8 mouse cellular contexts compared by ENCODE assay signal in genomic region chr3:96277428-96277799, GRCm38 (mm10). TPM values are rescaled to one million over a fixed set of nuclear protein-coding genes. Genes with fewer than 3 reads are reported as not detected.
A peak's percentile ranks its signal among the peaks of the same experiment; 100 is the strongest.
DNase-seq lines count a peak whose midpoint lies in the region; ATAC-seq lines count a peak whose summit lies in the region.

No protein-coding gene starts in this region.

- H3K9me3 ChIP-seq in forebrain, embryonic 15.5 days = no peaks in the 10 kb centered on the region
- no peaks in the 10 kb centered on the region for H3K9me3 ChIP-seq in midbrain, embryonic 10.5 days (replicated peaks)

- 0 out of 2 replicates have a peak, but pooled peaks cover 3% of the 10 kb centered on the region for H3K27me3 ChIP-seq in forebrain, embryonic 15.5 days
- H3K27me3 ChIP-seq in midbrain, embryonic 10.5 days (ENCODE audit: low read depth, poor library complexity, severe bottlenecking) = peaks cover 32% of the 10 kb centered on the region

- H3K36me3 ChIP-seq in forebrain, embryonic 15.5 days = no peaks in the 10 kb centered on the region
- no peaks in the 10 kb centered on the region for H3K36me3 ChIP-seq in midbrain, embryonic 10.5 days

- peak overlapping the region; percentile 58 for H3K9ac ChIP-seq in forebrain, embryonic 15.5 days (replicated peaks)

- peak overlapping the region; percentile 53 for H3K4me3 ChIP-seq in forebrain, embryonic 15.5 days
- peak overlapping the region; percentile 60 for H3K4me3 ChIP-seq in midbrain, embryonic 10.5 days

- H3K4me1 ChIP-seq in forebrain, embryonic 15.5 days = peaks cover 8% of the 10 kb centered on the region
- H3K4me1 ChIP-seq in midbrain, embryonic 10.5 days = peaks cover 16% of the 10 kb centered on the region

- DNase-seq in left cerebral cortex, adult 18-20 months (ENCODE audit: low spot score in 2 of 2) = peak; percentile 47 to 60
- DNase-seq in left cerebral cortex, adult 11 months (ENCODE audit: low spot score) = no peak
- peak; percentile 45 for DNase-seq in adipocyte (ENCODE audit: low spot score)
- DNase-seq in left cerebral cortex, postnatal 14 days (ENCODE audit: low spot score in 2 of 2) = peak; percentile 43 to 71
- DNase-seq in midbrain, embryonic 10.5 days (ENCODE audit: low spot score) = no peak
- DNase-seq in spleen, postnatal 36 days (ENCODE audit: low spot score in 2 of 2) = peak; percentile 68 to 76
- DNase-seq in gastrocnemius, adult 18-20 months (ENCODE audit: low spot score) = no peak

- H3K4me2 ChIP-seq in forebrain, embryonic 15.5 days (replicated peaks) = peak overlapping the region; percentile 58

- WGBS in forebrain, embryonic 15.5 days = 14% methylated on average over 8 of the region's 8 CpGs
- WGBS in midbrain, embryonic 10.5 days = 13% methylated on average over 8 of the region's 8 CpGs

- no peak for ATAC-seq in forebrain, embryonic 15.5 days (replicated peaks)

- peak overlapping the region; percentile 94; the same call in 1 of the 2 replicates for H3K27ac ChIP-seq in forebrain, embryonic 15.5 days (replicated peaks)
- peak overlapping the region; percentile 90 for H3K27ac ChIP-seq in midbrain, embryonic 10.5 days (replicated peaks)

- intact Hi-C loops in left cerebral cortex, postnatal 14 days (cut with DNase I) = loop anchor here (5.0 kb wide), 1 partner anchor 225 kb away; no protein-coding TSS in a partner anchor

RNA-seq across cellular contexts. Expression of gene Hist2h2bb, which starts 7.9 kb away (rescaled TPM):
- 100 to 1,000 TPM; 210 to 215 TPM for total RNA-seq in left cerebral cortex, adult 18-20 months (2021)
- polyA plus RNA-seq in forebrain, embryonic 15.5 days (2015; fragmentation: Nextera tagmentation; extraction: Ambion mirVana) = 7.1 and 9.9 TPM in 2 replicates
- 100 to 1,000 TPM; 127 to 148 TPM for total RNA-seq in left cerebral cortex, postnatal 14 days (2021)
- 9.5 and 10.3 TPM in 2 replicates for polyA plus RNA-seq in midbrain, embryonic 10.5 days (2016; fragmentation: Nextera tagmentation; extraction: Ambion mirVana)
- 10 to 100 TPM; 15.3 to 27.5 TPM for total RNA-seq in gastrocnemius, adult 18-20 months (2021)

RNA-seq across cellular contexts. Expression of gene Hist2h3b, which starts 9.0 kb away (rescaled TPM):
- 10 to 100 TPM; 51.9 to 52.0 TPM for total RNA-seq in left cerebral cortex, adult 18-20 months (2021)
- 42.5 and 47.6 TPM in 2 replicates for polyA plus RNA-seq in forebrain, embryonic 15.5 days (2015; fragmentation: Nextera tagmentation; extraction: Ambion mirVana)
- total RNA-seq in left cerebral cortex, postnatal 14 days (2021) = 10 to 100 TPM; 56.6 to 91.2 TPM
- 49.5 and 57.2 TPM in 2 replicates for polyA plus RNA-seq in midbrain, embryonic 10.5 days (2016; fragmentation: Nextera tagmentation; extraction: Ambion mirVana)
- total RNA-seq in gastrocnemius, adult 18-20 months (2021) = 10 to 100 TPM; 14.0 to 16.9 TPM

RNA-seq across cellular contexts. Expression of gene Hist2h4, which starts 14.3 kb away (rescaled TPM):
- 10 to 100 TPM; 36.9 to 40.6 TPM for total RNA-seq in left cerebral cortex, adult 18-20 months (2021)
- polyA plus RNA-seq in forebrain, embryonic 15.5 days (2015; fragmentation: Nextera tagmentation; extraction: Ambion mirVana) = 10.1 and 10.9 TPM in 2 replicates
- total RNA-seq in left cerebral cortex, postnatal 14 days (2021) = 10 to 100 TPM; 26.2 to 28.6 TPM
- polyA plus RNA-seq in midbrain, embryonic 10.5 days (2016; fragmentation: Nextera tagmentation; extraction: Ambion mirVana) = 12.2 and 12.6 TPM in 2 replicates
- 1 to 10 TPM; 4.6 to 7.8 TPM for total RNA-seq in gastrocnemius, adult 18-20 months (2021)

RNA-seq across cellular contexts. Expression of gene Fcgr1, which starts 16.4 kb away (rescaled TPM):
- total RNA-seq in left cerebral cortex, adult 18-20 months (2021) = 1 to 10 TPM; 2.6 to 2.8 TPM
- polyA plus RNA-seq in forebrain, embryonic 15.5 days (2015; fragmentation: Nextera tagmentation; extraction: Ambion mirVana) = 0.97 and 1.4 TPM in 2 replicates
- total RNA-seq in left cerebral cortex, postnatal 14 days (2021) = 1 to 10 TPM; 2.1 to 2.7 TPM
- 1.8 and 2.1 TPM in 2 replicates for polyA plus RNA-seq in midbrain, embryonic 10.5 days (2016; fragmentation: Nextera tagmentation; extraction: Ambion mirVana)
- total RNA-seq in gastrocnemius, adult 18-20 months (2021) = under 1 TPM in 1 of 2 experiments, not detected in 1; 0.14 TPM

RNA-seq across cellular contexts. Expression of gene Hist2h3c1, which starts 30.9 kb away (rescaled TPM):
- not detected for total RNA-seq in left cerebral cortex, adult 18-20 months (2021)
- 0.62 TPM in 1 of 2 replicates, not detected in the other for polyA plus RNA-seq in forebrain, embryonic 15.5 days (2015; fragmentation: Nextera tagmentation; extraction: Ambion mirVana)
- not detected for total RNA-seq in left cerebral cortex, postnatal 14 days (2021)
- 0.70 and 0.86 TPM in 2 replicates for polyA plus RNA-seq in midbrain, embryonic 10.5 days (2016; fragmentation: Nextera tagmentation; extraction: Ambion mirVana)
- not detected for total RNA-seq in gastrocnemius, adult 18-20 months (2021)

Comparison
In these comparisons a context has a peak if more than half of its experiments do, and no peak if none do; other contexts are left out.
1. DNase-seq: peak in left cerebral cortex, adult 18-20 months (2 of 2), adipocyte (single experiment), left cerebral cortex, postnatal 14 days (2 of 2) and spleen, postnatal 36 days (2 of 2); none in left cerebral cortex, adult 11 months (single experiment), midbrain, embryonic 10.5 days (single experiment) and gastrocnemius, adult 18-20 months (single experiment).
2. RNA of gene Hist2h2bb, which starts 7.9 kb away (total RNA-seq): 210 to 215 TPM in left cerebral cortex, adult 18-20 months and 127 to 148 TPM in left cerebral cortex, postnatal 14 days; 15.3 to 27.5 TPM in gastrocnemius, adult 18-20 months; every median in the first group is over 4 times any median in the second.